Mouse (Mus musculus): ENCODE results near the gene Col4a5. TPM values are rescaled to one million over a fixed set of nuclear protein-coding genes. Genes with fewer than 3 reads are reported as not detected.

Gene Col4a5
- not detected for total RNA-seq (2023)

DNA sequence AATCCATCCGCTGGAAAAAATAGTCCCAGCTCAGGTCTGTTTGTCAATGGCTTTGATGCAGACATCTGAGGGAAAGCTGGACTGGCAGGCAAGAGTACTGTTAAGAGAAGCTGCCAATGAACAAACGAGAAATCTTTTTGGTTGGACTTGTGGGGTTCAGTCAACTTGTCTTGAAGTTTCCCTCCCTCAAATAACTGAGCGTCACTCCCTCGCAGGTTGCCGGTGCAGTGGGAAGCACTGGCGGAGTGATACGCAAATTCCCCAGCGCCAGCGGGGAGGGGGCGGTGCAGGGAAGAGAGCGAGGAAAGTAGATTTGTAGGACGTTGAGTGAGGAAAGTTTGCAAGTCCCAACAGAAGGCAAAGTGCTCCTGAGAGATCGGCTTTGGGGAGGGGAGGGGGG lies at the start of gene Col4a5:
Gene Col4a5 (plus strand): TSS at position 276 of the 400 bp plus-strand sequence.

DNA sequence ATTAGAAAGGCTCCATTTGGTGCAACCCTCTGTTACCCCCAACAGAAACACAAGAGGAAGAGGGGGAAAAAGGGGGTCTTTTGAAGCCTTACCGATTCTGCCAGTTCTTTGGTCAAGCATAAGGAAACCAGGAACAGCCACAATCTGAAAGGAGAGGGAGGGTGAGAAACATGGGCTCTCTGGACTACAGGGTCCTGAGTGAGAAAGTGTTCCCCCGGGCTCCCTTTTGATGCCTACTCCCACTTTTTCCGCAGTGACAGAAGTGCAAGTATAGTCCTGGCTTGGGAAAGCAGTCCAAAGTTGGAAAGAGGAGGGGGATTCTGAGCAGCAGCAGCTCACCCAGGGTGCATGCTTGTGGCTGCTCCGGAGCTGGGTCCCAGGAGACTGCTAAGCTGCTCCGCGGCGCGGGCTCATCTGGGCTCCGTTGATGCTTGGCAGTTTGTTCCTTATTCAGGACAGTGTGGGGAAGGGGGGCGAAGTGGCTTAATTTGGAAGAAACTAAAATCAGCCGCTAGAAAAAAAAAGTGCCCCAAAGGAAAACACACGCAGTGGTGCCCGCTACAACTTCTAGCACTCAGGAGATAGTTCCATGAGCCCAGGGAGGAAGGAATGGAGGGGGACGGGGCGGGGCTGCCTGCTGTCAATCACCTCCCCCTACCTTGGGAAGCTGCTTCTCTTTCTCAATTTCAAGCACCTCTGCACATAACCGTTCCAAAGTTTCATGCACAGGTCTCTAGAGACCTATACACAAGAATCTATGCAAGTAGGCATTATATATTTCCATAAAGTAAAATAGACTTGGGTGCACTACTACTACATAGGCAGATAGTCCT lies 1.5 kb upstream of the Col4a5 start, which contains the start of gene Col4a6:
Gene Col4a6 (minus strand): TSS at position 607 of the 833 bp plus-strand sequence.

GRCm38 (mm10) chrX:141724937-141725918 lies 250.0 kb downstream of the Col4a5 start, which contains the start of gene Irs4:
Gene Irs4, minus strand, starts transcription at chrX:141725263.

Other genes with a start within 250 kb of the Col4a5 start
- gene Col4a6, start 1.3 kb upstream of the Col4a5 start, total RNA-seq (2023) = not detected
- gene Irs4, start 249.9 kb downstream of the Col4a5 start, total RNA-seq (2023) = not detected

Data from CD8-positive naive resting alpha-beta T cell, adult 57 days (primary cell).